Mouse (Mus musculus): ENCODE measurements around the gene Klb. TPM values are rescaled to one million over a fixed set of nuclear protein-coding genes. Genes with fewer than 3 reads are reported as not detected.

The Klb gene
- polyA plus RNA-seq, 1 experiment from 2014 or later: 14.4 TPM

- Histone ChIP-seq H3K9ac (ENCODE audit: low read depth, low read length) (no peak overlapping the region), H3K27ac (ENCODE audit: low read length) (peak overlapping the region; percentile 69; the same call in 1 of the 2 replicates), H3K9me3 (replicated peaks; ENCODE audit: control insufficient read depth, low read length) (no peaks in the 10 kb centered on the region), H3K27me3 (ENCODE audit: control insufficient read depth, insufficient read depth, low read depth, low read length) (no peaks in the 10 kb centered on the region), H3K4me1 (ENCODE audit: control insufficient read depth, low read depth, low read length) (no peaks in the 10 kb centered on the region; the same call in none of the 2 replicates), H3K4me2 (ENCODE audit: low read depth, low read length) (no peak overlapping the region), H3K36me3 (ENCODE audit: control insufficient read depth, insufficient read depth) (no peaks in the 10 kb centered on the region), H3K4me3 (ENCODE audit: low read depth, low read length) (no peak overlapping the region)
- 18% methylated on average over 3 of the region's 3 CpGs for WGBS (ENCODE audit: insufficient replicate concordance)
- peak; percentile 61 for ATAC-seq (ENCODE audit: low read depth)
Measured at GRCm38 (mm10) chr5:65354097-65354496, 6.0 kb downstream of the Klb start.

- Histone ChIP-seq H3K27ac (ENCODE audit: low read length) (no peak overlapping the region), H3K9me3 (replicated peaks; ENCODE audit: control insufficient read depth, low read length) (no peaks in the 10 kb centered on the region), H3K36me3 (ENCODE audit: control insufficient read depth, insufficient read depth) (no peaks in the 10 kb centered on the region), H3K9ac (ENCODE audit: low read depth, low read length) (no peak overlapping the region), H3K4me3 (ENCODE audit: low read depth, low read length) (no peak overlapping the region), H3K4me2 (ENCODE audit: low read depth, low read length) (no peak overlapping the region), H3K27me3 (ENCODE audit: control insufficient read depth, insufficient read depth, low read depth, low read length) (no peaks in the 10 kb centered on the region), H3K4me1 (ENCODE audit: control insufficient read depth, low read depth, low read length) (no peaks in the 10 kb centered on the region; the same call in none of the 2 replicates)
- ATAC-seq (ENCODE audit: low read depth): no peak
- 66% methylated on average over 5 of the region's 5 CpGs for WGBS (ENCODE audit: insufficient replicate concordance)
Measured at GRCm38 (mm10) chr5:65354985-65355384, 6.9 kb downstream of the Klb start.

- H3K27ac ChIP-seq (ENCODE audit: low read length): peak overlapping the region; percentile 63
- H3K36me3 ChIP-seq (ENCODE audit: control insufficient read depth, insufficient read depth): no peaks in the 10 kb centered on the region
- no peaks in the 10 kb centered on the region for H3K27me3 ChIP-seq (ENCODE audit: control insufficient read depth, insufficient read depth, low read depth, low read length)
- ATAC-seq (ENCODE audit: low read depth): peak; percentile 89
- H3K9me3 ChIP-seq (replicated peaks; ENCODE audit: control insufficient read depth, low read length): no peaks in the 10 kb centered on the region
- H3K4me3 ChIP-seq (ENCODE audit: low read depth, low read length): no peak overlapping the region
- H3K4me1 ChIP-seq (ENCODE audit: control insufficient read depth, low read depth, low read length): no peaks in the 10 kb centered on the region; the same call in none of the 2 replicates
- H3K9ac ChIP-seq (ENCODE audit: low read depth, low read length): no peak overlapping the region
- WGBS (ENCODE audit: insufficient replicate concordance): 49% methylated on average over 6 of the region's 6 CpGs
- H3K4me2 ChIP-seq (ENCODE audit: low read depth, low read length): 0 out of 2 replicates have a peak overlapping the region, but pooled peaks have one; percentile 4
Measured at GRCm38 (mm10) chr5:65356851-65357250, 8.7 kb downstream of the Klb start.

GRCm38 (mm10) chr5:65357771-65358170 is 9.7 kb downstream of the Klb start:
- 45% methylated on average over 3 of the region's 3 CpGs for WGBS (ENCODE audit: insufficient replicate concordance)
- H3K36me3 ChIP-seq (ENCODE audit: control insufficient read depth, insufficient read depth): no peaks in the 10 kb centered on the region
- H3K4me3 ChIP-seq (ENCODE audit: low read depth, low read length): no peak overlapping the region
- H3K9ac ChIP-seq (ENCODE audit: low read depth, low read length): no peak overlapping the region
- H3K27ac ChIP-seq (ENCODE audit: low read length): 0 out of 2 replicates have a peak overlapping the region, but pooled peaks have one; percentile 57
- no peak overlapping the region; the same call in 1 of the 2 replicates for H3K4me2 ChIP-seq (ENCODE audit: low read depth, low read length)
- no peaks in the 10 kb centered on the region; the same call in none of the 2 replicates for H3K4me1 ChIP-seq (ENCODE audit: control insufficient read depth, low read depth, low read length)
- no peak for ATAC-seq (ENCODE audit: low read depth)
- H3K9me3 ChIP-seq (replicated peaks; ENCODE audit: control insufficient read depth, low read length): no peaks in the 10 kb centered on the region
- H3K27me3 ChIP-seq (ENCODE audit: control insufficient read depth, insufficient read depth, low read depth, low read length): no peaks in the 10 kb centered on the region

GRCm38 (mm10) chr5:65367837-65368236 is 19.7 kb downstream of the Klb start:
- H3K4me2 ChIP-seq (ENCODE audit: low read depth, low read length): peak overlapping the region; percentile 18; the same call in 1 of the 2 replicates
- 0 out of 2 replicates have a peak overlapping the region, but pooled peaks have one; percentile 11 for H3K27ac ChIP-seq (ENCODE audit: low read length)

GRCm38 (mm10) chr5:65371551-65371950 is 23.4 kb downstream of the Klb start:
- H3K9me3 ChIP-seq (replicated peaks; ENCODE audit: control insufficient read depth, low read length): no peaks in the 10 kb centered on the region
- H3K9ac ChIP-seq (ENCODE audit: low read depth, low read length): no peak overlapping the region
- H3K27ac ChIP-seq (ENCODE audit: low read length): no peak overlapping the region
- no peaks in the 10 kb centered on the region for H3K27me3 ChIP-seq (ENCODE audit: control insufficient read depth, insufficient read depth, low read depth, low read length)
- H3K4me2 ChIP-seq (ENCODE audit: low read depth, low read length): no peak overlapping the region
- H3K4me1 ChIP-seq (ENCODE audit: control insufficient read depth, low read depth, low read length): no peaks in the 10 kb centered on the region
- no peak overlapping the region for H3K4me3 ChIP-seq (ENCODE audit: low read depth, low read length)
- no peak for ATAC-seq (ENCODE audit: low read depth)
- WGBS (ENCODE audit: insufficient replicate concordance): 81% methylated on average over 7 of the region's 7 CpGs
- H3K36me3 ChIP-seq (ENCODE audit: control insufficient read depth, insufficient read depth): no peaks in the 10 kb centered on the region

More at GRCm38 (mm10) chr5:65367837-65368236, 19.7 kb downstream of the Klb start:
- no peak overlapping the region for H3K4me3 ChIP-seq (ENCODE audit: low read depth, low read length)
- no peaks in the 10 kb centered on the region for H3K9me3 ChIP-seq (replicated peaks; ENCODE audit: control insufficient read depth, low read length)
- no peaks in the 10 kb centered on the region for H3K4me1 ChIP-seq (ENCODE audit: control insufficient read depth, low read depth, low read length)
- no peaks in the 10 kb centered on the region for H3K36me3 ChIP-seq (ENCODE audit: control insufficient read depth, insufficient read depth)
- ATAC-seq (ENCODE audit: low read depth): peak; percentile 83
- H3K9ac ChIP-seq (ENCODE audit: low read depth, low read length): no peak overlapping the region
- WGBS (ENCODE audit: insufficient replicate concordance): 55% methylated on average over 11 of the region's 11 CpGs
- H3K27me3 ChIP-seq (ENCODE audit: control insufficient read depth, insufficient read depth, low read depth, low read length): no peaks in the 10 kb centered on the region

- H3K4me3 ChIP-seq (ENCODE audit: low read depth, low read length): no peak overlapping the region
- no peaks in the 10 kb centered on the region for H3K9me3 ChIP-seq (replicated peaks; ENCODE audit: control insufficient read depth, low read length)
- H3K27me3 ChIP-seq (ENCODE audit: control insufficient read depth, insufficient read depth, low read depth, low read length): no peaks in the 10 kb centered on the region
- 68% methylated on average over 7 of the region's 7 CpGs for WGBS (ENCODE audit: insufficient replicate concordance)
- H3K36me3 ChIP-seq (ENCODE audit: control insufficient read depth, insufficient read depth): no peaks in the 10 kb centered on the region
- no peak overlapping the region for H3K27ac ChIP-seq (ENCODE audit: low read length)
- no peak overlapping the region for H3K9ac ChIP-seq (ENCODE audit: low read depth, low read length)
- H3K4me1 ChIP-seq (ENCODE audit: control insufficient read depth, low read depth, low read length): no peaks in the 10 kb centered on the region
- no peak for ATAC-seq (ENCODE audit: low read depth)
- H3K4me2 ChIP-seq (ENCODE audit: low read depth, low read length): no peak overlapping the region
Measured at GRCm38 (mm10) chr5:65374746-65375145, 26.6 kb downstream of the Klb start.

- Histone ChIP-seq H3K9me3 (replicated peaks; ENCODE audit: control insufficient read depth, low read length) (no peaks in the 10 kb centered on the region), H3K4me1 (ENCODE audit: control insufficient read depth, low read depth, low read length) (peaks cover 14% of the 10 kb centered on the region), H3K9ac (ENCODE audit: low read depth, low read length) (no peak overlapping the region), H3K4me2 (ENCODE audit: low read depth, low read length) (no peak overlapping the region), H3K27me3 (ENCODE audit: control insufficient read depth, insufficient read depth, low read depth, low read length) (no peaks in the 10 kb centered on the region), H3K27ac (ENCODE audit: low read length) (no peak overlapping the region), H3K4me3 (ENCODE audit: low read depth, low read length) (no peak overlapping the region), H3K36me3 (ENCODE audit: control insufficient read depth, insufficient read depth) (peaks cover 21% of the 10 kb centered on the region)
- no peak for ATAC-seq (ENCODE audit: low read depth)
- whole genome bisulfite sequencing (ENCODE audit: insufficient replicate concordance): 61% methylated on average over 2 of the region's 2 CpGs
Measured at GRCm38 (mm10) chr5:65385704-65386103, 37.6 kb downstream of the Klb start.

- H3K9ac ChIP-seq (ENCODE audit: low read depth, low read length): no peak overlapping the region
- ATAC-seq (ENCODE audit: low read depth): no peak
- H3K4me1 ChIP-seq (ENCODE audit: control insufficient read depth, low read depth, low read length): peaks cover 14% of the 10 kb centered on the region
- no peak overlapping the region for H3K4me2 ChIP-seq (ENCODE audit: low read depth, low read length)
- 66% methylated on average over 6 of the region's 6 CpGs for WGBS (ENCODE audit: insufficient replicate concordance)
- H3K27me3 ChIP-seq (ENCODE audit: control insufficient read depth, insufficient read depth, low read depth, low read length): no peaks in the 10 kb centered on the region
- no peaks in the 10 kb centered on the region for H3K9me3 ChIP-seq (replicated peaks; ENCODE audit: control insufficient read depth, low read length)
- H3K4me3 ChIP-seq (ENCODE audit: low read depth, low read length): no peak overlapping the region
- H3K36me3 ChIP-seq (ENCODE audit: control insufficient read depth, insufficient read depth): peaks cover 21% of the 10 kb centered on the region
- no peak overlapping the region for H3K27ac ChIP-seq (ENCODE audit: low read length)
Measured at GRCm38 (mm10) chr5:65387008-65387867, 39.1 kb downstream of the Klb start.

Measured in liver, embryonic 16.5 days (tissue).